Mouse (Mus musculus) ES-CJ7 (cell line): Measurements from ENCODE around the gene Crb3.

Experiments used
- DNase-seq: peaks from one replicate; pipeline ENCODE4 v3.0.0; 2011; ENCODE audit warnings: low read depth, low spot score

Crb3 gene

DNA sequence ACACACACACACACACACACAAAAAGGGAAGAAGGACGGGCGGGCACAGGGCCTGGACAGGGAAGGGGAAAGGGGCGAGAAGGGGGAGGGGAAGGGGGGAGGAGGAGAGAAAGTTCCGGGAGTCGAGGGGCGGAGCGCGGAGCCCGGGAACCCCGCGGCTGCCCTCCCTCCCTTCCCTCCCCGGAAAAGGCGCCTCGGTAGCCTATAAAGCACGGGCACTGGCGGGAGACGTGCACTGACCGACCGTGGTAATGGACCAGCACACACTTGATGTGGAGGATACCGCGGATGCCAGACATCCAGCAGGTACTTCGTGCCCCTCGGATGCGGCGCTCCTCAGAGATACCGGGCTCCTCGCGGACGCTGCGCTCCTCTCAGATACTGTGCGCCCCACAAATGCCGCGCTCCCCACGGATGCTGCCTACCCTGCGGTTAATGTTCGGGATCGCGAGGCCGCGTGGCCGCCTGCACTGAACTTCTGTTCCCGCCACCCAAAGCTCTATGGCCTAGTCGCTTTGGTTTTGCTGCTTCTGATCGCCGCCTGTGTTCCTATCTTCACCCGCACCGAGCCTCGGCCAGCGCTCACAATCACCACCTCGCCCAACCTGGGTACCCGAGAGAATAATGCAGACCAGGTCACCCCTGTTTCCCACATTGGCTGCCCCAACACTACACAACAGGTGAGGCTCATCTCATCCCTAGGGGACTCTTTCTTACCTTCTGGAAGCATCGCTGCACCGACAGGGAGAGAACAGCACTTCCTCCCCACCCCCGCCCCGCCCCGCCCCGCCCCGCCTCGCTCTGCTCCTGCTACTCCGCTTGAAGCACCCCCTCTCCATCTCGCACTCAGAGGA, 46.5 kb downstream of the Crb3 start, which contains the start of gene Tnfsf9:
TSS of gene Tnfsf9 (plus strand) at position 145 of the 854 bp plus-strand sequence.
- peak; percentile 44 for DNase-seq

DNA sequence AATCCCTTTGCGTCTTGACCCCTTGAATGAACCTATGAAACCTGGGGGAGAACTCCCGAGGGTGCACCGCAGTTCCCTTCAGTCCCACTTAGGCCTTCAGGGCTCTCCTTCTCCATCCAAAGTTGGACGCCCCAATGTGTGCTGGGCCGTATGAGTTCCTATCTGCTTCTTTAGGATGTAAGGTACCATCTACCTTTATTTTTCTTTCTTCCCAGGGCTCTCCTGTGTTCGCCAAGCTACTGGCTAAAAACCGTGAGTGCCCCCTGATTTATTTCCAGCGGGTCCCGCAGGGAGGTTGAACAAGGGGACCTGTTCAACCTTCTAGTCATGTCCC, 47.1 kb downstream of the Crb3 start:
- no peak for DNase-seq

DNA sequence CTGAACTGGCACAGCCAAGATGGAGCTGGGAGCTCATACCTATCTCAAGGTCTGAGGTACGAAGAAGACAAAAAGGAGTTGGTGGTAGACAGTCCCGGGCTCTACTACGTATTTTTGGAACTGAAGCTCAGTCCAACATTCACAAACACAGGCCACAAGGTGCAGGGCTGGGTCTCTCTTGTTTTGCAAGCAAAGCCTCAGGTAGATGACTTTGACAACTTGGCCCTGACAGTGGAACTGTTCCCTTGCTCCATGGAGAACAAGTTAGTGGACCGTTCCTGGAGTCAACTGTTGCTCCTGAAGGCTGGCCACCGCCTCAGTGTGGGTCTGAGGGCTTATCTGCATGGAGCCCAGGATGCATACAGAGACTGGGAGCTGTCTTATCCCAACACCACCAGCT, 48.2 kb downstream of the Crb3 start:
- no peak for DNase-seq

- no peak for DNase-seq
These were observed 49.2 kb downstream of the Crb3 start for GRCm38 (mm10) chr17:57108040-57108665.

- no peak for DNase-seq
These were observed 49.8 kb downstream of the Crb3 start for GRCm38 (mm10) chr17:57108666-57109171.

- DNase-seq: no peak
These were observed 51.1 kb downstream of the Crb3 start for GRCm38 (mm10) chr17:57110005-57110404.

- DNase-seq: no peak
These were observed 54.0 kb downstream of the Crb3 start for GRCm38 (mm10) chr17:57112768-57113474.
